Mouse (Mus musculus) adrenal gland, adult 2 months (tissue): ENCODE measurements at regions not wholly inside any gene's neighbourhood (a gene's known extent, or its start where the extent isn't known, plus 50 kb on each side); places are given as distances from the start of the nearest gene placed in this dataset.
"Not testable (repeated sequence)": the region's sequence is repeated elsewhere in the genome, so short reads cannot be mapped to it uniquely, and the experiment has no call there.

Experiments used
- DNase-seq: peaks from one replicate; pipeline ENCODE4 v3.0.0; 2021

DNA sequence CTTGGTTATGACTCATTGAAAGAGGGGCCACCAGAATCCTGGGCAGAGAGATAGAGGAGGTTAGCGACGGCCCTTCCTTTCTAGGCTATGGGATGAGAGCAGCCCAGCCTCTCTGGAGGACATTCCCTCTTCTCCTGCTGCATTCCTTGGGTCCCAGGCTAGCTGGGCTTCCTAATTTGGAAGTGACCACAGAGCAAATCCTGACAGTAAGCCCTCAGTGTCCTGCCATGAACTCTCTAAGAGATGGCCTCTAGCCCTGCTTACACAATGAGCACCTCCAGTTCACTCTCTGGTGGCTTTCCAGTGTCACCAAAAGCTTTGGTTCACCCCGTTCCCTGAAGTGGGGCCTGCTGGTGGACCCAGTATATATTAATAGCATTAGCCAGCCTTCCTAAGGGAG, 64.1 kb upstream of the Rmdn2 start:
- DNase-seq, result peak; percentile 8

DNA sequence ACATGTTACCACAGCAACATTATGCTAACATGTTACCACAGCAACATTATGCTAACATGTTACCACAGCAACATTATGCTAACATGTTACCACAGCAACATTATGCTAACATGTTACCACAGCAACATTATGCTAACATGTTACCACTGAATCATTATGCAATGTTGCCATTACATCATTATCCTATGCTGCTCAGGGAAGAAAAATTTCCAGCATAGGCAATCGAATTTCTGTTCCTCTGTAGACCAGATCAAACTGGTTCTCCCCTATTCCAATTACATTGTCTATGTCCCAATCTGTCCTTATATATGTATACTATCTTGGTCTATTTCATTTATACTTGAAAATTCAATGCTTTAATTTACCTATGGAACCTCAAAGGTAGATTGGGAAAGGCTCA, 61.3 kb upstream of the Rmdn2 start:
- not testable (repeated sequence) for DNase-seq

DNA sequence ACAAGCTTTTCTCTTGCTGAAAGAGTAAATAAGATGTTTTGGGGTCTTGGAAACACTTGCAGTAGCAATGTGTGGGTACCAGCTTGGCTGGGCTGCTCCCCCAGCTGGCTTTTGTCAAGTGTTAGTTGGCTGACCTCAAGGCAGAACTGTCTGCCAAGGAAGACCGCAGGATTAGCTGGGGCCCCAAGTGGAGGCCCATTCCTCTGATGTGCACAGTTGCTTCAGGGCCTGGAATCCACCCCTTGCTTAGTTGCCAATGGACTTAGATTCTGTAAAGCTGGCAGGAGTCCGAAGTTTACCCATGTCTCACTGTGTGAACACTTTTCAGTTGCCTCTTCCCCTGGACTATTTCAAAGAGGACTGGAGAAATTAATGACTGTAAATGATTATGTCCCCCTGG, 57.8 kb upstream of the Rmdn2 start:
- DNase-seq, result no peak

GRCm38 (mm10) chr17:79555593-79555992, 56.1 kb upstream of the Rmdn2 start:
- DNase-seq, result no peak
